Mouse (Mus musculus) liver, embryonic 14.5 days (tissue): Measurements from ENCODE around the gene Nelfb.

Experiments used
- CTCF ChIP-seq: IDR thresholded peaks from 2 replicates; pipeline ENCODE4 v1.5.1; 2016; ENCODE audit warnings: antibody characterized with exemption, low read depth, control low read depth
- EP300 ChIP-seq: IDR thresholded peaks from 2 replicates; pipeline ENCODE4 v1.6.1; 2016; ENCODE audit warnings: antibody characterized with exemption, low read depth

DNA sequence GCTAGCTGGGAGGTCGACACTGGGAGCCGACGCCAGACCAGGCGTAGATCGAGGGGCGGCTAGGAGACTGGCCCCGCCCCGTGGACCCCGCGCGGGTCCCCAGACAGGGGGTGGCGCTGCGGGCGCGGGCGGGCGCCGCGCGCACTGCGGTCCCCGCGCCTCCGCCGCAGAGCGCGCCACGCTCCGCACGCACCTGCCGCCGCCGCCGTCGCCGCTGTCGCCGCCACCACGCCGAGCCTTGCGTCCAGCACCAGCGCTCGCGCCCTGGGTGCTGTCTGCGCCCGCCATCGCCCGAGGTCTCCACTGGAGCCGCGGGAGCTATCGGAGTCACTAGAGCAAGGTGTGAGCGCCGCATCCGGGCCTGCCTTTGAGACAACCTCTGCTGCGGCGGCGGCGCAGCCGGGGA is 30.8 kb upstream of the Nelfb start, which contains the start of the genes Rnf208 and Cysrt1:
- TF ChIP-seq EP300 (no peak), CTCF (no peak)
